Mouse (Mus musculus): Measurements from ENCODE around the gene Tuba1a. TPM values are rescaled to one million over a fixed set of nuclear protein-coding genes. Genes with fewer than 3 reads are reported as not detected.
"Not testable (repeated sequence)": the region's sequence is repeated elsewhere in the genome, so short reads cannot be mapped to it uniquely, and the experiment has no call there.

Gene Tuba1a
- total RNA-seq, 4 experiments from 2014 or later: 800 to 882 (median 860) TPM

DNA sequence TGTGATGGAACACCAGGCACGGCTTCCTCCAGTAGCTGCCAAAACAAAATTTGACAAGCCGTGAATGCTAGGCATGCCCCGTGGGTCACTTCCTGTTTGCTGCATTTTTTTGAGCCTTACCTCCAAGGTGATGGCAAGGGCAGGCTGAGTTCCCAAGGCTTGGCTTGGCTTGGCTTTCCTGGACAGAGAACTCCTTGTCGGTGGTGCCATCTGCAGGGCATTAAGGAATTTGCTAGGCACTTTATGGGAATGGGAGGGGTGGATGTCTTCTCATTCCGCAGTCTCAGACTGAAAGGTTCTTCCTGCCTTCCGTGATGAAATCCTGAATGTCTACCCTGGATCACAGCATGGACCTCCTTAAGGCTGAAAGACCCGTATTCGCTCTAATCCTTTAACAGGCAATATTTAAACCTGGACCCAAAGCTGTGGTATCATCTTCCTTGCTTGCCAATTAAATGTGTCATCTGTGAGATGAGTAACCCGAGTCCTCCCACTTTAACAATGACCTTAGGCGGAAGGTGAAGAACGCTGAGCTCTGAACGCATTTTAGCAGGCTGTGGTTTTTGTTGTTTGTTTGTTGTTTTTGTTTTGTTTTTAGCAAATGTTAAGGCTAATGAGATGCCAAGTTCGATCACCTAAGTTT is 24.8 kb downstream of the Tuba1a start:
- peak; percentile 60 to 67 for DNase-seq (ENCODE audit: low spot score in 2 of 2)

DNA sequence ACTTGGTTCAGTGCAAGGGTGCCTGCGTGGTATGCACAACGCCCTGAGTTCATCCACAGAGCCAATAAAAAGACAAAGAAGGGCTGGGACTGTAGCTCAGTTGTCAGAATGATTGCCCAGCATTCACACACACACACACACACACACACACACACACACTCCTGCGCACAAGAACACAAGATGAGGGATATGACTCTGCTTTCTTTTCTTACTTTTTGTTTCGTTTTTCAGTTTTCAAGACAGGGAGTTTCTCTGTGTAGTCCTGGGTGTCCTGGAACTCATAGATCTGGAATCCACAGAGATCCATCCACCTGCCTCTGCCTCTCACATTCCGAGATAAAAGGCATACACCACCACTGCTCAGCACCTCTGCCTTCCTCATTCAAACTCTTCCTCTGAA is 25.9 kb downstream of the Tuba1a start:
- no peak for DNase-seq (ENCODE audit: low spot score in 2 of 2)

DNA sequence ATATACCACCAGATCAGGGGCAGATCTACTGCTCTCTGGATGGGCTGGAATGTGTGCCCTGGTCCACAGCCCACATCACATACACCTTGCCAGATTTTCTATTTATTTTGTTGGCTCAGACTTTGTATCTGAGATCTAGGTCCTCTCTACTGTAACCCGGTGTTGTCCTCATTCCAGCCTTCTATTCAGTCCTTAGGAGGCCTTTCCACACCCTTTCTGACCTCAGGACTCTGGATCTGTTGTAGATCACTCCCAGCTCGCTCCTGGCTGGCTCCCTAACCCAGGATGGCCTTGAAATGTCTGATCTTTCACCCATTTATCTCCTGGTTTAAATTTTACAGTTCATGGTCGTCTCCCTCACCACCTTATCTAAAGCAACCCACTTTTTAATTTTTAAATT is 28.8 kb downstream of the Tuba1a start:
- no peak for DNase-seq (ENCODE audit: low spot score in 2 of 2)

DNA sequence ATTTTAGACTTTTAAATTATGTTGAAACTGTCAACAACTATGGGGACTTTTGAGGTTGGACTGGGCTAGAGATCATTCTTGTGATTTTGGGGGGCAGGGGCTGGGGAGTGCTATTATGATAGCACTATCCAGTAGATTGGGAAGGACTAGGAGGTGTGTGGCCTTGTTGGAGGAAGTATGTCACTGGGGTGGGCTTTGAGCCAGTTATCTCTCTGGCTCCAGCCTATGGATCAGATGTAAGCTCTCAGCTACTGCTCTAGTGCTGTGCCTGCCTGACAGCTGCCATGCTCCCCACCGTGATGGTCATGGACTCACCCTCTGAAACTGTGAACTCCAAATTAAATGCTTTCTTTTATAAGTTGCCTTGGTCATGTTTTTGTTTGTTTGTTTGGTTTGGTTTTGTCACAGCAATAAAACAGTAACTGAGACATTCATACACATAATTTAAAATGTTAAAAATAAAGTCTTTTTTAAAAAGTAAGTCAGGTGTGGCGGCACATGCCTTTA is 30.4 kb downstream of the Tuba1a start:
- no peak for DNase-seq (ENCODE audit: low spot score in 2 of 2)

DNA sequence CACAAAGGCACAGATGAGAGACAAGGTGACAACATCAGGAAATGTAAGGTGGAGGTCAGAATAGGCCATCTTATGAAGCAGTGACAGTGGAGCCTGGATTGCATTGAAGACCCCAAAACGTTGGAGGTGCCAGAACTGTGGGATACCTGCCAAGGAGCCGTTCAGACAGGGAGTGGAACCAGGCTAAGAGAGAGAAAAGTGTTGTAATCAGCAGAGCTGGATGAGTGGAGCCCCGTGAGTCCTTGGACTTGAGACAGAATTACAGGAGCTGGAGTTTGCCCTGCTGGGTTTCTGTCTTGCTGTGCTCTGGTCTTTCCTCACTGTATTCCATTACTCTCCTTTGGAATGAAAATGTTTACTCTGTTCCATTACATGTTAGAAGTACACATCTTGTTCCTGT is 30.9 kb downstream of the Tuba1a start:
- no peak for DNase-seq (ENCODE audit: low spot score in 2 of 2)

DNA sequence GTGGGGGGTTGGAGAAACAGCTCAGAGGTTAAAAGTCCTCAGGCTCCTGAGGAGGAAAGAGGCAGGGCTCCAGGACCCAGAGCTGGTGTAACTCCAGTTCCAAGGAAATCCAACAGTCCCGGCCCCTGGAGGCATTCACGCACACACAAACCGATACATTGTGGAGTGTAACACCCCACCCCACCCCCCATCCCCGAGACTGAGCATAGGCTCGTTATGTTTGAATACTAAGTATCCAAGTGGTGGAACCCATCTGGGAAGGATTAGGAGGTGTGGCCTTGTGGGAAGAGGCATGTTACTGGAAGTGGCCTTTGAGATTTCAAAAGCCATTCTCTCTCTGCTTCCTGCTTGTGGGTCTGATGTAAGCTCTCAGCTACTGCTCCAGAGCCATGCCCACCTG is 32.0 kb downstream of the Tuba1a start:
- no peak for DNase-seq (ENCODE audit: low spot score in 2 of 2)

DNA sequence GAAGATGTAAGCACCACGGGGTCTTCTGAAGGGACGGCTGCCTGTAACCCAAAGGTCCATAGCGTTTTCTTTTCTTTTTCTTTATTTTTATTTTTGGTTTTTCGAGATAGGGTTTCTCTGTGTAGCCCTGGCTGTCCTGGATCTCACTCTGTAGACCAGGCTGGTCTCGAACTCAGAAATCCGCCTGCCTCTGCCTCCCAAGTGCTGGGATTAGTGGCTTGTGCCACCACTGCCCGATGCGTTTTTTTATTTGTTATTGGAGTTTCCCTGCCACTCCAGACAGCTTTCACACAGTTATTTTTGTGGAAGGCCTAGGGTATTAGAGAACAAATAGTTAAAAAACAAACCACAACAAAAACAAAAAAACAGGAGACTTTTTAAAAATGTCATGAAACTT is 35.0 kb downstream of the Tuba1a start:
- DNase-seq (ENCODE audit: low spot score in 2 of 2): not testable (repeated sequence)

DNA sequence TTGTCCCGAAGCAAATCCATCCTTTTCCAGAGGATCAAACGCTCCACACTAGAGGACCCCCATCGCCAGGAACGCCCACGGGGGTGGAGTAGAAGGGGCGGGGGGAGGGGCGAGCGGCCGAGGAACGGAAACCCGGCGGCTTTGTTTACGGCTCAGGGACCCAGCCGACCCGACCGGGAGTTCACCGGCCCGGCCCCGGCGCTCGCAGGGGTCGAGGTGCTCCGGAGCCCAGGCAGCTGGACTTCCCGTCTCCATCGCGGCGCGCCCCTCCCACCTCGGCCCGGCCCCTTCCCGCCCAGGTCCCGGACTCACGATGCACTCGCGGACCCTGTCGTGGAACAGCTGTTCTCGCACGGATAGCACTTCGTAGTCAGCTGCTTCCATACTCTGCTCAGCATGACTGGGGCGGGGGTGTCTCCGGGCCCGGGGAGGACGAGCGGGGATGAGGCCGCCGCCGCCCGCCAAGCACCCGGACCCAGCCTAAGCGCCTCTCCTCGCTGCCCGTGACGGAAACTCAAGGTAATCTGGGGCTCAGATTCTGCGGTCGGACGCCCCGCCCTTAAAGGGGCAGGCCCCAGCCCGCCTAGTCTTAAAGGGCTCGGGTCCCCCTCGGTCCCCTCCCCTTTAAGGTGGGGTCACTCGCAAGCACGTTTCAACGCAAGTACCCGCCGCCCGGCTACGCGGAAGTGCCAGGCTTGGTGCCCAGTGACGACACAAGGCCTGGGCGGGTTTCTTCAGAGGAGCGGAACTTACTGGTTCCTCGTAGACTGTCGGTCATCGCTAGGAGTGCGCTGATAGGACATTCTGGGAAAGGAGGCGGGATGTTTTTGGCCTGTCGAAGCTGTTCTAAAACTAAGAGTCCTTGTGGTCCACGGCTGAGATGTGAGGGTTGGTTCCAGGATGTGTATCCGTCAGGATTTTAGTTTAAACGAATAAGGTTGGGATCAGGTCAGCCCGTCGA is 35.7 kb downstream of the Tuba1a start, which contains the start of gene Lmbr1l:
TSS of gene Lmbr1l (minus strand) at position 694 of the 961 bp plus-strand sequence.
- peak; percentile 99 for DNase-seq (ENCODE audit: low spot score in 2 of 2)

DNA sequence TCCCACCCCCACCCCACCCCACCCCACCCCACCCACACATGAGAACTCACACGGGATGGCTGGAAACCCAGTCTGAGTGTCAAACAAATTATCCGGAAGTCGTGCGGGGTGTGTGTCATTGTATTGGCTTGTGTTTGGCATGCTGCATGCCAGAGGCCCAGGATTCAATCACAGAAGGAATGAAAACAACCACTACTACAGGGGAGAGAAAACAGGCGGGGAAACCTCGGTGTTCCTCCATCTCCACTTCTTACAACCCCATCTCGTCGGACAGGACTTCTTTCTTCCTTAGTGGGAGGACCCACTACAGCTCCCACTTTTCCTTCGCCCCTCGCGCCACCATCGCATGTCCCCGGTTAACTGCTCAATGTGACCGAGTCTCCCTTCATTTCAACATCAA is 36.4 kb downstream of the Tuba1a start:
- no peak for DNase-seq (ENCODE audit: low spot score in 2 of 2)

DNA sequence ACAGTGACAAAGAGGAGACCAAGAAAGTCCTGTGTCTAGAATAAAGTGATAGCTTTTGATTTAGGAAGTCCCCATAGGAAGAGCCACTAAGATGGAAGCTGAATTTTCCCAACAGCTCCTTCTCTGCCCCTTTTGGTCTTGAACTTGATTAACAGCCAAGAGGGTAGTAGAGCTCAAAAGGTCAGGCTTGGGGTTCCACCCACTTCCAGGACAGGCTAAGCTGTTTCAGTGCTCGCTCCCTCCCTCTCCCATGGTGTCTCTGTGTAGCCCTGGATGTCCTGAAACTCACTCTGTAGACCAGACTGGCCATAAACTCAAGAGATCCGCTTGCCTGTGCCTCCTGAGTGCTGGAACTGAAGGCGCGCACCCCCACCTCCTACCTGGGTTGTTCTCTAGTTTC is 37.5 kb downstream of the Tuba1a start:
- no peak for DNase-seq (ENCODE audit: low spot score in 2 of 2)

DNA sequence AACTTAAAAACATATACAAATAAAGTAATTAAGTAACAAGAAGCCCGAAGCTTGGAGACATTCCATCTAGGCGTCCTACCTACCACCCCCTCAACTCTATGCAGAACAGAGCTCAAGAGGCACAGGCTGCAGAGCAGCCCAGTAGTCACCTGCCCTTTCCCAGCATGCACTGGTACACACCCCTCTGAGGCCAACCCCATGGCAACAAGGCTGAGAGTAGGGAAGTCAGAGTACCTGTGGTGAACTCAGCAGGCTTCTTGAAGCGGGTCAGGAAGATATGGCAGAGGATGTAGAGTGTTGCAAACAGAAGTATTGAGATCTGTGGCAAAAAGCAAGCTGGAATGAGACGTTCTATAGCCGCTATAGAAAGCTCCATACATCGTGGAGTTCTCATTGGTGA is 38.6 kb downstream of the Tuba1a start:
- no peak for DNase-seq (ENCODE audit: low spot score in 2 of 2)

DNA sequence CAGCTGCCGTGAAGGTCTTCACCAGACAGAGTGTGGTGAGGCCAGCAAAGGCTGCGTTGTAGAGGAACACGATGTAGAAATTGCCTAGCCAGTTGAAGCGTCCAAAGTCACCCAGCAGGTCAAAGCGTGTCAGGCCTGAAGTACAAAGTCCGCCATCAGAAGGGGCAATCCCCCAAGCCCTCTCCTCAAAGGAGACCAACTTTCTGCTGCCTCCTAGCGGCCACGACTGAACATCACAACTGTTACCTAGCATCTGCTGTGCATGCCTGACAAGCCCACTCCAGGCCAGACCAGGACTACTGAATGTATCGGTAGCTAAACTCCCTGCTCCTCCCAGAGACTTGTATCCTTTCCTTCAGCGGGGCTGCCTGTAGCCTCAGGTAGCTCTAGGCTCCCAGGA is 48.8 kb downstream of the Tuba1a start:
- no peak for DNase-seq (ENCODE audit: low spot score in 2 of 2)

DNA sequence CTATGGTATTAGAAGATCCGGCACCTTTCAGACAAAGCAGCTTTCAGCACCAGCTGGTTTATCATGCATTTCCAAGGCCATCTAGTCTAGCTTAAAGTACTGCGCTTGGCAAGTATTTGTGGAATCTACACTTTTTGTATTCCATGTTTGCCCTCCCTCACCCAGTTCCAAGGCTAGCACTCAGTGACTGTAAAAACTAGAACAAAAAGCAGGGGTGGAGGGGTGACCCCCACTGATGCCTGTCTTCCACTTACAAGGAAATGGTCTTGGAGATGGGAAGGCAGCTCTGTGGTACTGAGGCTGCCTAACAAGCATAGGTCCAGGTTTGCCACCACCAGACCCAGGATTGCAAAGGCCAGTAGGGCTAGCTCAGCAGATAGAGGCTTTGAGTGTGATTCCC is 50.9 kb downstream of the Tuba1a start:
- no peak for DNase-seq (ENCODE audit: low spot score in 2 of 2)

DNA sequence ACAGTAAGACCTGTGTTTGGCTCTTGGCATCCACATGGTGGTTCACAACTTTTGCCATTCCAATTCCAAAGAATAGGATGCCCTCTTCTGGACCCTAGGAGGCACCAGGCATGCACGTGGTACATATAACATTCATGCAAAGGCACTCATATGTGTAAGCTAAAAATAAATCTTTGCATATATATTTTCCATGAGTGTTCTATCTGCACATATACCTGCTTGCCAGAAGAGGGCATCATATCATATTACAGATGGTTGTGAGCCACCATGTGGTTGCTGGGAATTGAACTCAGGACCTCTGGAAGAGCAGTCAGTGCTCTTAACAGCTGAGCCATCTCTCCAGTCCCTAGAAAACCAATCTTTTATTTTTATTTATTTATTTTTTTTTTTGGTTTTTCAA is 52.0 kb downstream of the Tuba1a start:
- DNase-seq (ENCODE audit: low spot score in 2 of 2): no peak

Other genes starting within 250 kb of the Tuba1a start
- gene Ccdc65, start 245.5 kb downstream of the Tuba1a start, total RNA-seq (2022): 10 to 100 TPM in 1 of 4 experiments, 1 to 10 TPM in 3; 7.4 to 10.4 (median 8.4) TPM
- gene Fkbp11, start 225.5 kb downstream of the Tuba1a start, total RNA-seq (2022): 1 to 10 TPM; 1.2 to 2.3 (median 1.5) TPM
- gene Arf3, start 190.5 kb downstream of the Tuba1a start, total RNA-seq (2022): 100 to 1,000 TPM; 730 to 835 (median 787) TPM
- under 1 TPM; 0.16 to 0.59 (median 0.41) TPM for gene Wnt10b, start 175.6 kb downstream of the Tuba1a start, total RNA-seq (2022)
- not detected for gene Wnt1, start 163.8 kb downstream of the Tuba1a start, total RNA-seq (2022)
- gene Ddn, start 144.2 kb downstream of the Tuba1a start, total RNA-seq (2022): 1,000 to 10,000 TPM; 1,258 to 1,383 (median 1,345) TPM
- gene Prkag1, start 122.2 kb downstream of the Tuba1a start, total RNA-seq (2022): 10 to 100 TPM; 49.0 to 55.2 (median 50.2) TPM
- gene Kmt2d, start 82.5 kb downstream of the Tuba1a start, total RNA-seq (2022): 10 to 100 TPM; 77.8 to 96.0 (median 89.6) TPM
- 10 to 100 TPM in 1 of 4 experiments, 1 to 10 TPM in 3; 4.9 to 10.4 (median 7.9) TPM for gene Rhebl1, start 59.2 kb downstream of the Tuba1a start, total RNA-seq (2022)
- gene Dhh, start 55.2 kb downstream of the Tuba1a start, total RNA-seq (2022): under 1 TPM in 3 of 4 experiments, not detected in 1; 0.18 to 0.34 (median 0.23) TPM
- 10 to 100 TPM; 17.9 to 21.8 (median 19.6) TPM for gene Lmbr1l, start 35.5 kb downstream of the Tuba1a start, total RNA-seq (2022)
- 100 to 1,000 TPM; 488 to 526 (median 515) TPM for gene Tuba1b, start 19.1 kb downstream of the Tuba1a start, total RNA-seq (2022)
- not detected for gene Gm49450, start 152 bp downstream of the Tuba1a start, total RNA-seq (2022)
- gene Tuba1c, start 76.2 kb upstream of the Tuba1a start, total RNA-seq (2022): 10 to 100 TPM; 47.7 to 64.5 (median 52.7) TPM
- gene Prph, start 101.5 kb upstream of the Tuba1a start, total RNA-seq (2022): 1 to 10 TPM in 3 of 4 experiments, under 1 TPM in 1; 0.96 to 1.9 (median 1.4) TPM
- gene Troap, start 120.9 kb upstream of the Tuba1a start, total RNA-seq (2022): under 1 TPM; 0.33 to 0.66 (median 0.46) TPM
- gene C1ql4, start 134.1 kb upstream of the Tuba1a start, total RNA-seq (2022): under 1 TPM in 1 of 4 experiments, not detected in 3; 0.21 TPM
- under 1 TPM in 3 of 4 experiments, not detected in 1; 0.31 to 0.39 (median 0.34) TPM for gene Dnajc22, start 139.5 kb upstream of the Tuba1a start, total RNA-seq (2022)
- gene Spats2, start 172.2 kb upstream of the Tuba1a start, total RNA-seq (2022): 10 to 100 TPM; 29.6 to 31.8 (median 30.0) TPM